Mouse (Mus musculus) MEL (cell line): ENCODE data around the gene Tmem235. TPM values are rescaled to one million over a fixed set of nuclear protein-coding genes. Genes with fewer than 3 reads are reported as not detected.
A peak's percentile ranks its signal among the peaks of the same experiment; 100 is the strongest.
"Not testable (repeated sequence)": the region's sequence is repeated elsewhere in the genome, so short reads cannot be mapped to it uniquely, and the experiment has no call there.

ENCODE experiments used
- DNase-seq: peaks from one replicate; pipeline ENCODE4 v3.0.0; 2011; ENCODE audit warnings: low read depth, low spot score
- H3K27ac ChIP-seq: 2 replicates; pipeline ENCODE4 v1.5.1; 2012; ENCODE audit warnings: low read depth, mild to moderate bottlenecking, control low read depth, low read length, moderate library complexity; ENCODE audit not compliant: control insufficient read depth
- H3K27me3 ChIP-seq, 2 experiments: fragments of 150-350 bp in 1 of 2; sonication (generic) in 1 of 2; 2 replicates each; pipeline ENCODE4 v1.6.1; 2012; ENCODE audit warnings: low read length in 2 of 2, mild to moderate bottlenecking in 2 of 2, improper control_type of control experiment in 1 of 2, moderate library complexity in 1 of 2; ENCODE audit not compliant: insufficient read depth in 2 of 2, control insufficient read depth in 1 of 2
- H3K36me3 ChIP-seq, 2 experiments: 2 replicates each; pipeline ENCODE4 v1.6.1; 2012 to 2014; ENCODE audit warnings: low read length in 2 of 2, improper control_type of control experiment in 1 of 2, inconsistent platforms in 1 of 2, mild to moderate bottlenecking in 1 of 2; ENCODE audit not compliant: insufficient read depth in 2 of 2, control insufficient read depth in 1 of 2
- H3K4me1 ChIP-seq, 2 experiments: fragments of 150-350 bp in 1 of 2; sonication (generic) in 1 of 2; 2 replicates each; pipeline ENCODE4 v1.6.1; 2012; ENCODE audit warnings: low read length in 2 of 2, improper control_type of control experiment in 1 of 2, mild to moderate bottlenecking in 1 of 2; ENCODE audit not compliant: insufficient read depth in 2 of 2, control insufficient read depth in 1 of 2
- H3K4me3 ChIP-seq, 2 experiments: fragments of 150-350 bp in 1 of 2; sonication (generic) in 1 of 2; 2 replicates each; pipeline ENCODE4 v1.5.1; 2012; ENCODE audit warnings: low read depth in 2 of 2, low read length in 2 of 2, mild to moderate bottlenecking in 2 of 2, moderate library complexity in 2 of 2, control low read depth in 1 of 2, improper control_type of control experiment in 1 of 2; ENCODE audit not compliant: control insufficient read depth in 1 of 2, insufficient read depth in 1 of 2
- H3K79me2 ChIP-seq: 2 replicates; pipeline ENCODE4 v1.6.1; 2012; ENCODE audit warnings: mild to moderate bottlenecking, low read length, moderate library complexity; ENCODE audit not compliant: control insufficient read depth, poor library complexity, insufficient read depth
- H3K9ac ChIP-seq: 2 replicates; pipeline ENCODE4 v1.6.1; 2012; ENCODE audit warnings: low read depth, mild to moderate bottlenecking, control low read depth, low read length, moderate library complexity; ENCODE audit not compliant: control insufficient read depth, poor library complexity, severe bottlenecking
- H3K9me3 ChIP-seq: fragments of 150-350 bp; sonication (generic); replicated peaks from 2 replicates; pipeline ENCODE4 v1.6.1; 2012; ENCODE audit warnings: mild to moderate bottlenecking, low read length, improper control_type of control experiment, moderate library complexity; ENCODE audit not compliant: insufficient read depth
- E2F4 ChIP-seq: IDR thresholded peaks from 2 replicates; pipeline ENCODE4 v1.6.1; 2011; ENCODE audit warnings: low read depth, low read length, improper control_type of control experiment, borderline replicate concordance
- EP300 ChIP-seq, 2 experiments: IDR thresholded peaks; 2 replicates each; pipeline ENCODE4 v1.6.1; 2011; ENCODE audit warnings: improper control_type of control experiment in 2 of 2, low read length in 2 of 2, low read depth in 1 of 2, mild to moderate bottlenecking in 1 of 2
- ETS1 ChIP-seq: IDR thresholded peaks from 2 replicates; pipeline ENCODE4 v1.6.1; 2012; ENCODE audit warnings: low read depth, mild to moderate bottlenecking, inconsistent platforms, low read length, improper control_type of control experiment, moderate library complexity
- JUND ChIP-seq: IDR thresholded peaks from 2 replicates; pipeline ENCODE4 v1.6.1; 2011; ENCODE audit warnings: low read depth, mild to moderate bottlenecking, improper control_type of control experiment, low read length
- MAX ChIP-seq: IDR thresholded peaks from 2 replicates; pipeline ENCODE4 v1.6.1; 2011; ENCODE audit warnings: low read length, improper control_type of control experiment
- MAZ ChIP-seq: IDR thresholded peaks from 2 replicates; pipeline ENCODE4 v1.6.1; 2012; ENCODE audit warnings: low read depth, mild to moderate bottlenecking, inconsistent platforms, low read length, improper control_type of control experiment
- MXI1 ChIP-seq: IDR thresholded peaks from 2 replicates; pipeline ENCODE4 v1.6.1; 2011; ENCODE audit warnings: mild to moderate bottlenecking, low read depth, low read length, improper control_type of control experiment
- MYC ChIP-seq: IDR thresholded peaks from 2 replicates; pipeline ENCODE4 v1.6.1; 2011; ENCODE audit warnings: low read depth, mild to moderate bottlenecking, low read length, improper control_type of control experiment, moderate library complexity
- NELFE ChIP-seq: IDR thresholded peaks from 2 replicates; pipeline ENCODE4 v1.6.1; 2011; ENCODE audit warnings: low read depth, low read length, improper control_type of control experiment
- POLR2A ChIP-seq, 2 experiments: IDR thresholded peaks; 2 replicates each; pipeline ENCODE4 v1.6.1; 2011 to 2012; ENCODE audit warnings: low read length in 2 of 2, mild to moderate bottlenecking in 2 of 2, control low read depth in 1 of 2, improper control_type of control experiment in 1 of 2, low read depth in 1 of 2, moderate library complexity in 1 of 2; ENCODE audit not compliant: control insufficient read depth in 1 of 2, insufficient read depth in 1 of 2, poor library complexity in 1 of 2
- POLR2AphosphoS2 ChIP-seq: IDR thresholded peaks from 2 replicates; pipeline ENCODE4 v1.6.1; 2011; ENCODE audit warnings: low read length, improper control_type of control experiment
- RCOR1 ChIP-seq: IDR thresholded peaks from 2 replicates; pipeline ENCODE4 v1.6.1; 2012; ENCODE audit warnings: low read depth, mild to moderate bottlenecking, inconsistent platforms, low read length, improper control_type of control experiment
- ZMIZ1 ChIP-seq: IDR thresholded peaks from 2 replicates; pipeline ENCODE4 v1.6.1; 2012; ENCODE audit warnings: low read depth, mild to moderate bottlenecking, inconsistent platforms, low read length, improper control_type of control experiment, moderate library complexity
- ZNF384 ChIP-seq: IDR thresholded peaks from 2 replicates; pipeline ENCODE4 v1.6.1; 2012; ENCODE audit warnings: low read depth, mild to moderate bottlenecking, inconsistent platforms, low read length, improper control_type of control experiment
- polyA plus RNA-seq, 2 experiments: library from polyadenylated mRNA; stranded (reverse) in 1 of 2; unstranded in 1 of 2; fragments of >175 nt in 1 of 2; fragments of >200 nt in 1 of 2; gene quantifications; 2 replicates each; pipeline versions ENCODE4 v1.2.1 to v1.2.4; 2012; ENCODE audit warnings: low replicate concordance in 2 of 2, low read depth in 1 of 2; ENCODE audit not compliant: insufficient read length in 2 of 2, insufficient read depth in 1 of 2, missing spikeins in 1 of 2
- total RNA-seq: library from RNA; depleted of rRNA; stranded (reverse); fragments of 300-350 nt; gene quantifications from 2 replicates; pipeline ENCODE4 v1.2.3, GENCODE M21; 2012

Gene Tmem235
- total and polyA plus RNA-seq, 3 experiments, result 0.04 TPM; not detected in 1

GRCm38 (mm10) chr11:117832086-117832969 lies 28.2 kb upstream of the Tmem235 start (continued):
- TF ChIP-seq MXI1, result peak; percentile 87
- TF ChIP-seq MAZ, result peak; percentile 42; the same call in 1 of the 2 replicates
- peak; percentile 44 to 55; a peak in 2 of 4 replicates for TF ChIP-seq POLR2A (IDR thresholded peaks at IDR 0.05; ENCODE audit: control insufficient read depth in 1 of 2, insufficient read depth in 1 of 2, low read depth in 1 of 2, low read length in 2 of 2, poor library complexity in 1 of 2)
- TF ChIP-seq RCOR1, result no peak; the same call in 1 of the 2 replicates
- peak; percentile 86 for TF ChIP-seq MAX
- TF ChIP-seq ETS1, result peak; percentile 84
- no peak for TF ChIP-seq ZMIZ1
- peak; percentile 69 for TF ChIP-seq NELFE

GRCm38 (mm10) chr11:117833509-117833908 lies 27.0 kb upstream of the Tmem235 start:
- not testable (repeated sequence) for H3K9ac ChIP-seq, DNase-seq, H3K27me3 ChIP-seq, H3K79me2 ChIP-seq, H3K4me3 ChIP-seq, H3K9me3 ChIP-seq, H3K27ac ChIP-seq
- H3K4me1 ChIP-seq, result peaks cover 23 to 48% of the 10 kb centered on the region in 2 experiments
- peak; percentile 69 for TF ChIP-seq ZNF384
- TF ChIP-seq, all 39 proteins: peak for 1; not testable (repeated sequence) for 38
- peaks cover 0 to 35% of the 10 kb centered on the region in 2 experiments; a peak in 2 of 4 replicates for H3K36me3 ChIP-seq

GRCm38 (mm10) chr11:117834086-117834485 lies 26.5 kb upstream of the Tmem235 start:
- Histone ChIP-seq H3K27me3 (no peaks in the 10 kb centered on the region), H3K79me2 (no peaks in the 10 kb centered on the region), H3K27ac (no peak overlapping the region), H3K36me3 (peaks cover 0 to 32% of the 10 kb centered on the region in 2 experiments; a peak in 2 of 4 replicates), H3K9me3 (no peaks in the 10 kb centered on the region), H3K9ac (no peak overlapping the region), H3K4me1 (peaks cover 23 to 45% of the 10 kb centered on the region in 2 experiments), H3K4me3 (no peak overlapping the region)
- TF ChIP-seq JUND (no peak), NELFE (no peak), E2F4 (no peak), MYC (no peak), EP300 (IDR thresholded peaks at IDR 0.05; ENCODE audit: low read depth in 1 of 2, low read length in 2 of 2) (no peak), MXI1 (no peak), POLR2AphosphoS2 (no peak), POLR2A (IDR thresholded peaks at IDR 0.05; ENCODE audit: control insufficient read depth in 1 of 2, insufficient read depth in 1 of 2, low read depth in 1 of 2, low read length in 2 of 2, poor library complexity in 1 of 2) (no peak)
- DNase-seq, result no peak
